In the genomic region with DNA sequence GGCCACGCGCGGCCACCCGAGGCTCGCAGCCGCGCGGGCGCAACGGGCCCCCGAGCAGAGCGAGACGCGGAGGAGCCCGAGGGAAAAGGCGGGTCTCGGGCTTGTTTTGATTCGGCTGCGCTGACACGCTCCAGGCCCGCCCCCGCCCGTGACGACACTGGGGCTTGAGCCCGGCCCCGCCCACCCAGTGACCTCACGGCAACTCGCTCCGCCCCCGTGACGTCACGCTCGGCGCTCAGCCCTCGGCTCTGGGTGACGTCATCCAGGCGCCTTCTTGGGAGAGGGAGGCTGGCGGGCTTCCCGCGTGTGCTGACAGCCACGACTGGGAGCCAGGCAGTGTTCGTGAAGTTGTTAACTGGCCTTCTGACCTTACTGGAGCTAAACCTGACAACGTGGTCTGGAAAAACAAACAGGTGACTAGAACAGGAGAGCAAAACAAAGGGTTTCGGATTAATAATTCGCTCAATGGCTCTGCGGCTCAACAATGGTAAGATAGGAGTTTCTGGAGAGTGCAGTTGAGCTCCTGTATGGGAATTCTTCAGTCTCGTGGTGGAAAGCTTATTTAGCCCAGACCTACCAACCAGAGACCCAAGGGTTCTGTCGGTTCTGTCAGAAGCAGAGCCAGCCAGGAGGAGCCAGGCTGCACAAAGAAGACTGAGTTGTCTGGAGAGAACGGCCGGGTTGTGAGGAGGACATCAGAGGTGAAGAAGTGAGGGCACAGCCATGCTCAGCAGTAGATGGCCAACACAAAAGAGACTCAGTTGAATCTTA, we compare ENCODE assay signal across 8 mouse cellular contexts. TPM values are rescaled to one million over a fixed set of nuclear protein-coding genes. Genes with fewer than 3 reads are reported as not detected.
DNase-seq lines count a peak whose midpoint lies in the region; ATAC-seq lines count a peak whose summit lies in the region.

A gene (minus strand): TSS at position 108 of the 771 bp plus-strand sequence.

- H3K9ac ChIP-seq in forebrain, embryonic 11.5 days (ENCODE audit: low read length), result peak within 1 kb of the TSS; percentile 84
- H3K9ac ChIP-seq in heart, embryonic 16.5 days (ENCODE audit: low read length), result peak within 1 kb of the TSS; percentile 98
- H3K9ac ChIP-seq in liver, embryonic 15.5 days, result peak within 1 kb of the TSS; percentile 82
- H3K9ac ChIP-seq in neural tube, embryonic 12.5 days, result peak within 1 kb of the TSS; percentile 89

- peak; percentile 88 for DNase-seq in c-Kit-positive CD71-negative TER-119-negative erythroid progenitor cells, embryonic 14.5 days (ENCODE audit: low read depth)
- DNase-seq in forebrain, embryonic 11.5 days (ENCODE audit: low spot score), result peak; percentile 97
- peak; percentile 91 to 96 for DNase-seq in kidney, postnatal 36 days
- peak; percentile 80 for DNase-seq in telencephalon, adult 2 months (ENCODE audit: low read depth, low spot score)

- H3K4me3 ChIP-seq in forebrain, embryonic 11.5 days (ENCODE audit: low read depth, low read length), result peak within 1 kb of the TSS; percentile 85
- peak within 1 kb of the TSS; percentile 96 for H3K4me3 ChIP-seq in heart, embryonic 16.5 days (ENCODE audit: low read length)
- peak within 1 kb of the TSS; percentile 88 for H3K4me3 ChIP-seq in liver, embryonic 15.5 days (replicated peaks)
- H3K4me3 ChIP-seq in neural tube, embryonic 12.5 days, result peak within 1 kb of the TSS; percentile 88

- H3K27ac ChIP-seq in forebrain, embryonic 11.5 days (ENCODE audit: low read depth, low read length), result no peak within 1 kb of the TSS
- peak within 1 kb of the TSS; percentile 96 for H3K27ac ChIP-seq in heart, embryonic 16.5 days (ENCODE audit: low read length)
- H3K27ac ChIP-seq in liver, embryonic 15.5 days (replicated peaks), result peak within 1 kb of the TSS; percentile 84
- peak within 1 kb of the TSS; percentile 50 for H3K27ac ChIP-seq in neural tube, embryonic 12.5 days

- H3K4me2 ChIP-seq in forebrain, embryonic 11.5 days (ENCODE audit: low read depth, low read length, severe bottlenecking), result peak within 1 kb of the TSS; percentile 64
- peak within 1 kb of the TSS; percentile 72 for H3K4me2 ChIP-seq in heart, embryonic 16.5 days (ENCODE audit: low read depth, low read length)
- peak within 1 kb of the TSS; percentile 86 for H3K4me2 ChIP-seq in liver, embryonic 15.5 days
- peak within 1 kb of the TSS; percentile 69 for H3K4me2 ChIP-seq in neural tube, embryonic 12.5 days (replicated peaks)

- no peaks in the 10 kb centered on the region for H3K27me3 ChIP-seq in forebrain, embryonic 11.5 days (ENCODE audit: control insufficient read depth, insufficient read depth, low read length)
- H3K27me3 ChIP-seq in heart, embryonic 16.5 days (ENCODE audit: control insufficient read depth, insufficient read depth, low read length), result no peaks in the 10 kb centered on the region
- no peaks in the 10 kb centered on the region for H3K27me3 ChIP-seq in liver, embryonic 15.5 days
- H3K27me3 ChIP-seq in neural tube, embryonic 12.5 days (replicated peaks), result no peaks in the 10 kb centered on the region

- no peaks in the 10 kb centered on the region for H3K36me3 ChIP-seq in forebrain, embryonic 11.5 days (ENCODE audit: control insufficient read depth, insufficient read depth, low read length)
- no peaks in the 10 kb centered on the region for H3K36me3 ChIP-seq in heart, embryonic 16.5 days (ENCODE audit: control insufficient read depth, insufficient read depth)
- H3K36me3 ChIP-seq in liver, embryonic 15.5 days (replicated peaks), result 0 out of 2 replicates have a peak, but pooled peaks cover under 1% of the 10 kb centered on the region
- H3K36me3 ChIP-seq in neural tube, embryonic 12.5 days, result no peaks in the 10 kb centered on the region

- H3K4me1 ChIP-seq in forebrain, embryonic 11.5 days (replicated peaks; ENCODE audit: control insufficient read depth, insufficient read depth, low read length), result peaks cover 2% of the 10 kb centered on the region; the same call in 1 of the 2 replicates
- H3K4me1 ChIP-seq in heart, embryonic 16.5 days (ENCODE audit: control insufficient read depth, insufficient read depth, low read length), result peaks cover 12% of the 10 kb centered on the region
- peaks cover 27% of the 10 kb centered on the region for H3K4me1 ChIP-seq in liver, embryonic 15.5 days (replicated peaks)
- H3K4me1 ChIP-seq in neural tube, embryonic 12.5 days, result peaks cover 11% of the 10 kb centered on the region

- ATAC-seq in CD4-positive, CD25-positive, alpha-beta regulatory T cell, adult 4 months, result peak; percentile 80
- ATAC-seq in forebrain, embryonic 11.5 days (replicated peaks; ENCODE audit: low FRiP score), result peak; percentile 97
- peak; percentile 93 for ATAC-seq in heart, embryonic 16.5 days (replicated peaks; ENCODE audit: extremely low read depth, insufficient read depth, low FRiP score)
- ATAC-seq in liver, embryonic 15.5 days (ENCODE audit: insufficient read depth), result peak; percentile 90
- ATAC-seq in neural tube, embryonic 12.5 days (ENCODE audit: low FRiP score, low read depth), result peak; percentile 96

- H3K9me3 ChIP-seq in forebrain, embryonic 11.5 days (ENCODE audit: control insufficient read depth, low read length), result no peaks in the 10 kb centered on the region
- H3K9me3 ChIP-seq in heart, embryonic 16.5 days (replicated peaks; ENCODE audit: control insufficient read depth, low read length), result no peaks in the 10 kb centered on the region
- H3K9me3 ChIP-seq in liver, embryonic 15.5 days (replicated peaks), result no peaks in the 10 kb centered on the region
- no peaks in the 10 kb centered on the region for H3K9me3 ChIP-seq in neural tube, embryonic 12.5 days

- WGBS in forebrain, embryonic 11.5 days, result 12% methylated on average over 39 of the region's 50 CpGs
- 5% methylated on average over 50 of the region's 50 CpGs for WGBS in heart, embryonic 16.5 days
- WGBS in liver, embryonic 15.5 days (ENCODE audit: insufficient replicate concordance), result 9% methylated on average over 41 of the region's 50 CpGs
- WGBS in neural tube, embryonic 12.5 days, result 10% methylated on average over 50 of the region's 50 CpGs

RNA-seq across cellular contexts. Expression of the gene that starts here (rescaled TPM):
- 10 to 100 TPM; 29.1 to 36.7 TPM for polyA plus RNA-seq in CD4-positive, CD25-positive, alpha-beta regulatory T cell, adult 4 months (2017; shearing (Covaris generic))
- 3.9 and 4.8 TPM in 2 replicates for polyA plus RNA-seq in forebrain, embryonic 11.5 days (2014; fragmentation: Nextera tagmentation; extraction: Ambion mirVana)
- polyA plus RNA-seq in heart, embryonic 16.5 days (2015; fragmentation: Nextera tagmentation; extraction: Ambion mirVana), result 4.9 and 5.4 TPM in 2 replicates
- polyA plus RNA-seq in liver, embryonic 15.5 days (2015; fragmentation: Nextera tagmentation; extraction: Ambion mirVana), result 2.1 and 2.2 TPM in 2 replicates
- 4.1 TPM in 2 replicates for polyA plus RNA-seq in neural tube, embryonic 12.5 days (2016; fragmentation: Nextera tagmentation; extraction: Ambion mirVana)
